Mouse (Mus musculus): Measurements from ENCODE around the gene Gm3286.
"Not testable (repeated sequence)": the region's sequence is repeated elsewhere in the genome, so short reads cannot be mapped to it uniquely, and the experiment has no call there.

The Gm3286 gene

DNA sequence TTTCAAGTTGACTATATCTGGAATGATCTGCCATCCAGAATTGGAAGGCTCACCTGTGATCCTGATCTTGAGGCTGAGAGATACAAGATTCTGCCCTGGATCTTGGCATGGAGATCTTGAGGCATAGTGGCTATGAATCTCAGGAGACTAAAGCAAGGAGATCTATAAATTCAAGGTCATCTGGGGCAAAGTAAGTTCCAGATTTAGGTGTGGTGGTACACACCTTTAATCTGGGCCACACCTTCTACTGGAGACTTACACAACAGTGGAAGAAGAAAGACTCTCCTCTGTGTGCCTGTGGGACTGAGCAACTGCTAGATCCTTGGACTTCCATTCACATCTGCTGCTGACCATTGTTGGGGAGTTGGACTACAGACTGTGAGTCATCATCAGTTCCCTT lies at the start of gene Gm3286:
Gm3286 (plus strand) TSS at position 301 of the 400 bp plus-strand sequence.
- DNase-seq (ENCODE audit: low spot score in 2 of 2) = not testable (repeated sequence)

Measured in spleen, postnatal 36 days (tissue).